Mouse (Mus musculus) 416B (cell line): Measurements from ENCODE around the gene Elmo1.
A peak's percentile ranks its signal among the peaks of the same experiment; 100 is the strongest.

Experiments used
- DNase-seq: peaks from one replicate; pipeline ENCODE4 v3.0.0; 2011; ENCODE audit warnings: low read depth

The Elmo1 gene

GRCm38 (mm10) chr13:20537053-20537452 lies 446.7 kb downstream of the Elmo1 start:
- no peak for DNase-seq

DNA sequence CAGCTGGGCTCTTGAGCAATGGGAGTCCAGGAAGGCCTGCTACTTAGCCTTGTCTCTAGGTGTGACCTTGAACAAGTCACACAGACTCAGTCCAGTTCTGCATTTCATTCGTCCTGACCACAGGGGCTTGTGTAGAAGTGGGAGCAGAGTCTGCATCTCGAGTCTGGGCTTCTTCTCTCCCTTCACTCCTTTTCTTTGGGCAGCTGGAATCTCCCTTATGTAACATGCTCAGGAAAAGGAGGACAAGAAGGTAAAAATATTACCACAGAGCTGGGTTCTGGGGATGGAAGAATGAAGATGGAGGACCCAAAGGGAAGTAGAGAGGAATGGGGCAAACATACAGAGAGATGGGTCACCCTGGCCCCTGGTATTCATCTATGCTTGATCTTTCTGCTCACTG lies 447.1 kb downstream of the Elmo1 start:
- DNase-seq: peak; percentile 59

DNA sequence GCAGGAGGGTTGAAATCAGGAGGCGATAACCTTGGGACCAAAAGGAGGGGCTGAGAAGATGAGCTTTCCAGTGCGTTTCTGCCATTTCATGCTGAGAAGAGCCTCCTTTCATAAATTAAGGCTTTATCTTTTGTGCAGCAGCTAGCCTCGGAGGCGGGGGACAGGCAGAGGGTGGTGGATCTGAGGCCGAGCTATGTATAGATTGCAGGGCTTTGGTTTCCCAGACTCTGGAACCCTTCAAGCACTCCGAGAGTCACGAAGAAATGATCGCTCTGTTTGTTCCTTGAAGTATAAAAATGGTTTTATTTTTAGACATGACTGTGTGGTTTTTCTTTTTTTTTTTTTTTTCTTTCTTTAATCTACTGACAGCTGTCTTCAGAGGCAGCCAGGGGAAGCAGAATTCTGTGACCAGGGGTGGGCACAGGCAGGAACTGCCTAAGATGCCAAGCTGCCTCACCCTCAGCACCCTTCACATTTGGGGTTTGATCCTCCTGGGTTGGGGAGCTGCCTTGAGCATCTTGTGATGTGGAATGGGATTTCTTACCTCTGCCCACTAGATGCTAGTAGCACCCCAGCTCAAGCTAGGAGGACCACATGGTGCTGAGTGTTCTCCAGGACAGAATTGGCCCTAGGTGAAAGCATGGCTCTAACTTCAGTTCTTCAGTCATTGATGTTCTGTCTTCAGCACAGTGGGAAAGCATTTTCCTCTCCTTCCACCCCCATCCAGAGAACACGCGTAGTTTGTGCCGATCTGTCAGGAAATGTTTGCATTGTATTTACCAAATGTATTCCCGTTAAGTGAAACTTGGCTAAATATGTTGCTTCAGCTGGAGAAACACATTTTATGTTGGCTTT lies 448.0 kb downstream of the Elmo1 start:
- DNase-seq: no peak

GRCm38 (mm10) chr13:20539631-20540030 lies 449.2 kb downstream of the Elmo1 start:
- no peak for DNase-seq

DNA sequence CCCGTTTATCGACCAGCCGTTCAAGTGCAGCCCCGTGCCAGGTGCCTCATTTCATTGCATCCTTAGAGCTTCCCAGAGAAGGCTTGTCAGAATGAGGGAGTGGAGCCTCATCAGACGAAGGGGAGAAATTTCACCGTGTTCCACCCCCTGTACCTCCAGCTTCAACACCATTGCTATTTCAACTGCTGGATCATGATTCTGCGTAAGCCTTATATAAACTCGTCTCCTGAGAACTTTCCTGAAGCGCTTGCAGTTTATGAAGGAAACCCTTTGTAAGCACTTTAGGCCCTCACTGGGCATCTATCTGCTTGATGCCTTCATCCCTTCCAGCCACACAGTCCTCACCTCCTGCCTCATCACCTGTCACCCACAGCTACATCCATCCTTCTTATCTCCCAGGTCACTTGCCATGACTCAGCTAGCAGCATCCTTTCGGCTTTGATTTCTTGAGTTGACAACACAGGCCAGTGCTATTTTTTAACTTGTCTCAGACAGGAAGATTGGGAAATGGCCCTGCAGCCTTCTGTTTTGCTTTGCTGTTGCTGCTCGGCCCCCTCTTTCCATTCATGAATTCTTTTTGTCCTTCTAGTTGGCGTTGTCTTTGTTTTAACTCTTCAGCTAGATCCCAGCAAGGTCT lies 456.3 kb downstream of the Elmo1 start:
- peak; percentile 77 for DNase-seq

GRCm38 (mm10) chr13:20549983-20550382 lies 459.6 kb downstream of the Elmo1 start:
- DNase-seq: no peak

- no peak for DNase-seq
These were observed 461.2 kb downstream of the Elmo1 start for GRCm38 (mm10) chr13:20551559-20551958.

GRCm38 (mm10) chr13:20555853-20556452 lies 465.6 kb downstream of the Elmo1 start:
- DNase-seq: no peak

DNA sequence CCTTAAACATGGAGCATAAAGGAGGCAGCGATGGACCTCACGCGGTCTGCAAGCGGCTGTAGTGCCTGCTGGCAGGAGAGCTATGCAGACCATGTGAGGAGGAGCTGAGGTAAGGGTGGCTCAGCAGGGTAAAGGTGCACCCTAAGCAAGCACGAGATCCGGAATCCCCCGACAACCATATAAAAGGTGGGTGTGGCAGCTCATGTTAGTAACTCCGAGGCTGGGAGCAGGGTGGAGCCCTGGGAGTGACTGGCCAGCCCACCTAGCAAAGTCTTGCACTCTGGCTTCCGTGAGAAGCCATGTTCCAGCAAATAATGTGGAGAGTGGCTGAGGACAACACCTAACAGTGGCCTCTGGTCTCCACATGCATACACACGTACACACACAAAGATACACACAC lies 466.3 kb downstream of the Elmo1 start:
- no peak for DNase-seq

DNA sequence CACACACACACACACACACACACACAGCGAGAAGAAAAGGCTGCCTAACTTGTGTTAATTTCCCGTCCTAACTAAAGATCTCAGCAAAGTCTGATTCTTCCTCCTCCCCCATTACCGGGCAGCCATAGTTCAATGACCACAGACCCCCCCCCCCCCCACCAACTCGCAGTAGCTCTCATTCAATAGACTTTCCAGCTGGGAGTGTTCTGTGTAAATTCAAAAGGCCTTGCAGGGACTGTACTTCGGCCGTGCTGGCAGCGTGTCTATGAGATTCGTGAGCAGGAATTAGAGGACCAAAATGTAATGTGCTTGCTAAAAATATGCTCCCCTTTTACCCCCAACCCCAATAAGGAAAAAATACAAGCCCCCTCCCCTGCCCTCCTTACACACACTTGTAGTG lies 466.8 kb downstream of the Elmo1 start:
- no peak for DNase-seq

GRCm38 (mm10) chr13:20558376-20558775 lies 468.0 kb downstream of the Elmo1 start:
- DNase-seq: no peak

DNA sequence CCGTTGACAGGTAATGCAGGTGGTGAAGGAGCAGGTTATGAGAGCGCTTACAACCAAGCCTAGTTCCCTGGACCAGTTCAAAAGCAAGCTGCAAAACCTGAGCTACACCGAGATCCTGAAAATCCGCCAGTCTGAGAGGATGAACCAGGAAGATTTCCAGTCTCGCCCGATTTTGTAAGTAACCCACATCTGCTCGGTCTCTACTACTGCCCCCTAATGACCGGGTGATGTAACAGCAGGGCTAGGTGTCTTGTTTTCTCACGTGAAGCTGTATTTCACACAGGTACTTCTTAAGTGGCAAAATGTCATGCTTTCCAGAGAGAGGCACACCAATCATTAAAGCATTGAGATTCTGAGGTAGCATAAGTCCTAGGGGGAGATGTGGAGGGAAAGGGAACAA lies 474.0 kb downstream of the Elmo1 start:
- peak; percentile 46 for DNase-seq

- no peak for DNase-seq
These were observed 484.8 kb downstream of the Elmo1 start for GRCm38 (mm10) chr13:20575186-20575585.

- DNase-seq: no peak
These were observed 495.5 kb downstream of the Elmo1 start for GRCm38 (mm10) chr13:20585868-20586267.

GRCm38 (mm10) chr13:20586462-20586861 lies 496.1 kb downstream of the Elmo1 start:
- no peak for DNase-seq

DNA sequence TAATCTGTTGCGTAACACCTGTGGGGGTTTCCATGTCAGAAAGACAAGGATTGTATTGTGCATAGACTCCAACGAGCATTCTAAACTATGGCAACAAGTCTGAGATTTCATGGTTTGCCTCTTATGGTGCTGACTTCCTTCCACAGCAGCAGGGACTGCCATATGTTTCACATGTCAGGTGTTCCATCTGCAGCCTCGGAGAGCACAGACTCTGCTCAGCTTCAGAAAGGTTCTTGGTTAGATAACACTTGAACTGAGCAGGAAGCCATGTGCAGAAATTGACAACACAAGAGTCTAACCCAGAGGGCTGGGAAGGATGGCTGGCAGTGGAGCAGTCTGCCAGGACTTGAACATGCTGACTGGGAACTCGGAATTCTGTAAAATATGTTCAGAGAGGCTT lies 500.6 kb downstream of the Elmo1 start:
- peak; percentile 5 for DNase-seq

DNA sequence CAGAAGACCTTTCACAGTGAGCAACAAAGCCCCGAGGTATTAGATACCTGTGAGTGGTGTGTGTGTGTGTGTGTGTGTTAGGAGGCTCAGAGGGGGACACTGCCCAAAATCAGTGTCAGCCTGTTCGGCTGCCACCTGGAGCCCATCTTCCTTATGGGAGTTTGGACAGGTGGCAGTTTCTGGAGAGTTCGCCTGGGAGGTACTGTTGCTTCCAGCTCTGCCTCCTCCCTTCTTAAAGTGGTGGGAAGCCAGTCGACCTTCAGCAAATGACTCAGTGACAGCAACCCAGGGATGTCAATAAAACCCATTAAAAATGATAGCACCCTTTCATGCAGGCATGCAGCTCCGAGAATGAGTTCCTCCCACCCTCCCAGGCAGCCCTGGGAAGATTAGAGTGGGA lies 506.9 kb downstream of the Elmo1 start:
- DNase-seq: no peak

DNA sequence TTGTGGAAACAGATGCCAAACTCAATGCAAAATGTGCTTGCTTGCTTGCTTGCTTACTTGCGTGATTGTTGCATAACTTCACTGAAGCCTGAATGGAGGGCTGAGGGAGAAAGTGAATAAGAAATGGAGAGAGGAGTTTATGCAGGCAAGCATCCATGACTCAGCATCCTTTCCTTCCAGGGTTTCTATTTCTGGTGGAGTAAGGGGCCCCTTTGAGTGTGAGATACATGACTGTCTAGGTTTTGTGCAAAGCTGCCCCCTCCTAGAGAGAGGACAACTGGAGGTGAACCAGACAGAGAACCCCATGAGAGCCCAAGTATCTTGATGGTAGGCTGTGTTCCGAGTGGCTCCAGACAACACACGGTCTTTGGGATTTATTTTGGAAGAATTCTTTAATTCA lies 508.2 kb downstream of the Elmo1 start:
- peak; percentile 33 for DNase-seq

DNA sequence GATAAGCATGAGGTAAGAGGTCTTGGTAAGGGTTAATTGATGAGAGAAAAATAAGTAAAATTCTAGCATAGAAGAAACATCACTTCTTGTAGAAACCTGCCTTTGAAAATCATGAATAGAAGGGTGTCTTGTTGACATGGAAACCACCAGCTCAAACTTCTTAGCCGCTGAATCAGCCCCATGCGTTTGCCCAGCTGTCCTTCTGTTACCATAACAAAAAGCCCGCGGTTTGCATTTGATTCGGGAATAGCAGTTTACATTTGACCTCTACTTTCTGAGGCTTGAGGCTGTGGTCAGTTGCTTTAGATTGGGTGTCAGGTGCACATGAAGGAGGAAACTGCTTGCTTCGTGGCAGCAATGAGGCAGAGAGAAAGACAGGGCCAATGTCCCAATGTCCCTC lies 509.9 kb downstream of the Elmo1 start:
- DNase-seq: no peak

GRCm38 (mm10) chr13:20601421-20601820 lies 511.0 kb downstream of the Elmo1 start:
- no peak for DNase-seq

GRCm38 (mm10) chr13:20606891-20607290 lies 516.5 kb downstream of the Elmo1 start:
- no peak for DNase-seq

- DNase-seq: no peak
These were observed 518.8 kb downstream of the Elmo1 start for GRCm38 (mm10) chr13:20609003-20609688.
